Mouse (Mus musculus): ENCODE data around the gene Kng1.

DNA sequence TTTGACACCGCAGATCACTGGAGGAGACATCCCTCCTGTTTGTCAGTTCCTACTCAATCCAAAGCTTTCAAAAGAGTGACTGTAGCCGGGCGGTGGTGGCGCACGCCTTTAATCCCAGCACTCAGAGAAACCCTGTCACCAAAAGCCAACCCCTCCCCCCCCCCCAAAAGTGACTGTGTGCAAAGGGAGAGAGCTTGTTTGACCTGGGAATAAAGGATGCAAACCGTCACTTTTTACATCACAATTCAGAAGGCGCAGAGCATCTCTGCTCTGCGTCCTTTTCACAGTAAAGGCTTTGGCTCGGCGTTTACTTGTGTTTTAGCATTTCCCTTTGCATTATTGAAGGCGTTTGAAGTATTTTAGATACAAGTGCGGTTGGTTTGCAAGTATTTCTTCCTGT is 42.0 kb downstream of the Kng1 start:
- no peak for TF ChIP-seq TCF12 (IDR thresholded peaks at IDR 0.05; ENCODE audit: insufficient read depth, poor library complexity, severe bottlenecking)
- no peak for TF ChIP-seq E2F4 (IDR thresholded peaks at IDR 0.05; ENCODE audit: insufficient read depth)
- TF ChIP-seq POLR2A (IDR thresholded peaks at IDR 0.05; ENCODE audit: insufficient read length, low read depth): no peak
- TF ChIP-seq USF1 (IDR thresholded peaks at IDR 0.05; ENCODE audit: low read depth): no peak
- TF ChIP-seq MAX (IDR thresholded peaks at IDR 0.05; ENCODE audit: low read depth): no peak
